In genomic region chr8:26880177-26880576, GRCm38 (mm10) we compare ENCODE assay signal across 25 mouse cellular contexts.
A peak's percentile ranks its signal among the peaks of the same experiment; 100 is the strongest.
DNase-seq lines count a peak whose midpoint lies in the region; ATAC-seq and TF ChIP-seq lines count a peak whose summit lies in the region.
"Had no signal": no experiment of that assay in that cellular context is flagged by ENCODE, and none has a peak within 500 bp of the region (broad histone marks: within the 10 kb centered on the region; RNA-seq: fewer than 3 reads in every experiment).

No protein-coding gene starts in this region.

- H3K9me3 ChIP-seq in heart, embryonic 13.5 days, result no peaks in the 10 kb centered on the region
- H3K9me3 ChIP-seq in kidney, postnatal 0 days (replicated peaks; ENCODE audit: low read length), result no peaks in the 10 kb centered on the region
- no peaks in the 10 kb centered on the region for H3K9me3 ChIP-seq in stomach, postnatal 0 days (ENCODE audit: control insufficient read depth, low read length)
- H3K9me3 ChIP-seq: forebrain, embryonic 10.5 days; hindbrain, embryonic 10.5 days; megakaryocyte, embryonic 14.5 days had no signal

- no peak for TF ChIP-seq CTCF in kidney, postnatal 0 days (IDR thresholded peaks at IDR 0.05; ENCODE audit: low read depth)
- no peak for TF ChIP-seq CTCF in kidney, adult 2 months (conservative IDR thresholded peaks at IDR 0.05; ENCODE audit: insufficient read depth, insufficient read length, low read depth, low read length)
- TF ChIP-seq CTCF in stomach, postnatal 0 days (IDR thresholded peaks at IDR 0.05; ENCODE audit: low read depth), result no peak

- H3K9ac ChIP-seq in heart, embryonic 13.5 days, result no peak overlapping the region
- H3K9ac ChIP-seq in kidney, postnatal 0 days (ENCODE audit: low read depth, low read length), result no peak overlapping the region
- no peak overlapping the region for H3K9ac ChIP-seq in stomach, postnatal 0 days (ENCODE audit: low read length)
- H3K9ac ChIP-seq: liver, postnatal 0 days had no signal

- no peak overlapping the region for H3K4me2 ChIP-seq in heart, embryonic 13.5 days
- H3K4me2 ChIP-seq in kidney, postnatal 0 days (ENCODE audit: low read length), result no peak overlapping the region
- H3K4me2 ChIP-seq in stomach, postnatal 0 days (replicated peaks; ENCODE audit: low read depth), result no peak overlapping the region

- ATAC-seq in heart, embryonic 13.5 days (ENCODE audit: extremely low read depth, insufficient number of reproducible peaks, low FRiP score, low TSS enrichment), result no peak
- no peak for ATAC-seq in kidney, postnatal 0 days (replicated peaks; ENCODE audit: low FRiP score, low read depth)
- peak; percentile 56; the same call in 1 of the 2 replicates for ATAC-seq in stomach, postnatal 0 days (ENCODE audit: low FRiP score, low TSS enrichment)
- ATAC-seq: forebrain, embryonic 16.5 days; hindbrain, embryonic 16.5 days; liver, postnatal 0 days had no signal

- H3K4me3 ChIP-seq in heart, embryonic 13.5 days, result no peak overlapping the region
- H3K4me3 ChIP-seq in kidney, postnatal 0 days (replicated peaks; ENCODE audit: low read depth, low read length), result no peak overlapping the region
- no peak overlapping the region for H3K4me3 ChIP-seq in kidney, adult 2 months (ENCODE audit: insufficient read depth, low read depth, low read length)
- H3K4me3 ChIP-seq in stomach, postnatal 0 days (ENCODE audit: low read depth, low read length), result no peak overlapping the region
- H3K4me3 ChIP-seq: forebrain, embryonic 10.5 days; heart, adult 2 months; hindbrain, embryonic 10.5 days; megakaryocyte, embryonic 14.5 days had no signal

- no peak for TF ChIP-seq POLR2A in kidney, adult 2 months (IDR thresholded peaks at IDR 0.05; ENCODE audit: low read depth, low read length)

- no peak for TF ChIP-seq EP300 in stomach, postnatal 0 days (optimal IDR thresholded peaks at IDR 0.05)

- peak overlapping the region; percentile 85 for H3K27ac ChIP-seq in heart, embryonic 13.5 days (replicated peaks)
- H3K27ac ChIP-seq in kidney, postnatal 0 days, result no peak overlapping the region
- H3K27ac ChIP-seq in kidney, adult 2 months (ENCODE audit: insufficient read depth, low read depth, low read length), result no peak overlapping the region
- no peak overlapping the region for H3K27ac ChIP-seq in stomach, postnatal 0 days (replicated peaks)
- H3K27ac ChIP-seq: forebrain, embryonic 10.5 days; heart, adult 2 months; hindbrain, embryonic 10.5 days had no signal

- 0 out of 2 replicates have a peak, but pooled peaks cover 3% of the 10 kb centered on the region for H3K27me3 ChIP-seq in heart, embryonic 13.5 days (replicated peaks)
- no peaks in the 10 kb centered on the region for H3K27me3 ChIP-seq in kidney, postnatal 0 days (ENCODE audit: insufficient read depth, low read length)
- no peaks in the 10 kb centered on the region for H3K27me3 ChIP-seq in kidney, adult 2 months (replicated peaks; ENCODE audit: control insufficient read depth, insufficient read depth, low read length)
- H3K27me3 ChIP-seq in stomach, postnatal 0 days (ENCODE audit: control insufficient read depth, insufficient read depth, low read length), result no peaks in the 10 kb centered on the region
- H3K27me3 ChIP-seq: CH12.LX; megakaryocyte, embryonic 14.5 days had no signal

- H3K4me1 ChIP-seq in heart, embryonic 13.5 days, result peaks cover 43% of the 10 kb centered on the region
- no peaks in the 10 kb centered on the region for H3K4me1 ChIP-seq in kidney, postnatal 0 days (replicated peaks; ENCODE audit: insufficient read depth, low read length)
- H3K4me1 ChIP-seq in kidney, adult 2 months (ENCODE audit: control insufficient read depth, insufficient read depth, low read length), result no peaks in the 10 kb centered on the region
- no peaks in the 10 kb centered on the region for H3K4me1 ChIP-seq in stomach, postnatal 0 days (replicated peaks; ENCODE audit: control insufficient read depth, insufficient read depth)
- H3K4me1 ChIP-seq: megakaryocyte, embryonic 14.5 days had no signal

- no peaks in the 10 kb centered on the region for H3K36me3 ChIP-seq in heart, embryonic 13.5 days
- H3K36me3 ChIP-seq in kidney, postnatal 0 days (ENCODE audit: insufficient read depth, low read length), result no peaks in the 10 kb centered on the region
- no peaks in the 10 kb centered on the region for H3K36me3 ChIP-seq in kidney, adult 2 months (ENCODE audit: control insufficient read depth, insufficient read depth, low read length)
- H3K36me3 ChIP-seq in stomach, postnatal 0 days (ENCODE audit: control insufficient read depth, insufficient read depth, low read length), result no peaks in the 10 kb centered on the region
- H3K36me3 ChIP-seq: forebrain, embryonic 10.5 days; hindbrain, embryonic 10.5 days had no signal

- 55% methylated on average over 7 of the region's 7 CpGs for WGBS in heart, embryonic 13.5 days
- WGBS in kidney, postnatal 0 days, result 56% methylated on average over 7 of the region's 7 CpGs
- 66% methylated on average over 7 of the region's 7 CpGs for WGBS in kidney, adult 2 months
- 75% methylated on average over 7 of the region's 7 CpGs for WGBS in stomach, postnatal 0 days

- no peak for DNase-seq in heart, adult 8-10 months (ENCODE audit: low spot score)
- DNase-seq in kidney, postnatal 0 days (ENCODE audit: low spot score), result peak; percentile 45
- no peak for DNase-seq in kidney, adult 2 months
- peak; percentile 67 for DNase-seq in R1 (ENCODE audit: low read depth, low spot score)
- DNase-seq in stomach, postnatal 0 days (ENCODE audit: low spot score), result no peak
- no peak for DNase-seq in urinary bladder, postnatal 36 days (ENCODE audit: low spot score in 2 of 2)
- DNase-seq: adrenal gland, postnatal 36 days; B cell, adult 2 months; cerebellum, adult 11 months; cerebellum, adult 9-11 months; gastrocnemius, postnatal 25 days; kidney, postnatal 10 days; liver, postnatal 0 days; lung, postnatal 36 days; midbrain, embryonic 14.5 days; thymus, adult 2 months; thymus, postnatal 4 days had no signal

Comparison
In these comparisons a context has a peak if more than half of its experiments do, and no peak if none do; other contexts are left out.
1. DNase-seq: peak in kidney, postnatal 0 days (single experiment) and R1 (single experiment); none in heart, adult 8-10 months (single experiment), kidney, adult 2 months (single experiment), stomach, postnatal 0 days (single experiment) and urinary bladder, postnatal 36 days (0 of 2).